Mouse (Mus musculus) embryo, embryonic 11 days (tissue): Measurements from ENCODE around the gene Bahcc1.

ENCODE experiments used
- DNase-seq: peaks from one replicate; pipeline ENCODE4 v3.0.0-alpha.2; 2015

Bahcc1 gene

GRCm38 (mm10) chr11:120206669-120207090 is 26.1 kb upstream of the Bahcc1 start:
- DNase-seq: no peak

- no peak for DNase-seq
These were observed 23.9 kb upstream of the Bahcc1 start for GRCm38 (mm10) chr11:120208848-120209247.

GRCm38 (mm10) chr11:120209462-120209861 is 23.3 kb upstream of the Bahcc1 start:
- no peak for DNase-seq

- peak; percentile 59 for DNase-seq
These were observed 17.0 kb upstream of the Bahcc1 start for GRCm38 (mm10) chr11:120215726-120216241.

GRCm38 (mm10) chr11:120216540-120217324 is 16.0 kb upstream of the Bahcc1 start:
- peak; percentile 96 for DNase-seq

- no peak for DNase-seq
These were observed 14.4 kb upstream of the Bahcc1 start for GRCm38 (mm10) chr11:120218176-120218856.

GRCm38 (mm10) chr11:120218946-120219345 is 13.8 kb upstream of the Bahcc1 start:
- no peak for DNase-seq

- DNase-seq: no peak
These were observed 12.7 kb upstream of the Bahcc1 start for GRCm38 (mm10) chr11:120219916-120220522.

GRCm38 (mm10) chr11:120220963-120221827 is 11.6 kb upstream of the Bahcc1 start:
- DNase-seq: no peak

- no peak for DNase-seq
These were observed 10.2 kb upstream of the Bahcc1 start for GRCm38 (mm10) chr11:120222425-120223104.

GRCm38 (mm10) chr11:120223586-120224487 is 8.9 kb upstream of the Bahcc1 start:
- DNase-seq: peak; percentile 76

- peak; percentile 65 for DNase-seq
These were observed 8.1 kb upstream of the Bahcc1 start for GRCm38 (mm10) chr11:120224488-120225255.

- DNase-seq: peak; percentile 82
These were observed 7.2 kb upstream of the Bahcc1 start for GRCm38 (mm10) chr11:120225256-120226195.

GRCm38 (mm10) chr11:120226421-120227280 is 6.1 kb upstream of the Bahcc1 start:
- DNase-seq: peak; percentile 50

- DNase-seq: peak; percentile 54
These were observed 5.1 kb upstream of the Bahcc1 start for GRCm38 (mm10) chr11:120227571-120228051.

GRCm38 (mm10) chr11:120228116-120228890 is 4.4 kb upstream of the Bahcc1 start:
- no peak for DNase-seq
